Mouse (Mus musculus) kidney, adult 9 months (tissue): Measurements from ENCODE around the gene Braf.
A peak's percentile ranks its signal among the peaks of the same experiment; 100 is the strongest.

Experiments used
- DNase-seq: peaks from one replicate; pipeline ENCODE4 v3.0.0; 2022

The Braf gene

GRCm38 (mm10) chr6:39606862-39607261 lies 118.4 kb downstream of the Braf start:
- no peak for DNase-seq

GRCm38 (mm10) chr6:39606056-39606455 lies 119.2 kb downstream of the Braf start:
- no peak for DNase-seq

- DNase-seq, result no peak
Measured at GRCm38 (mm10) chr6:39604565-39604964, 120.7 kb downstream of the Braf start.

- no peak for DNase-seq
Measured at GRCm38 (mm10) chr6:39601828-39602227, 123.4 kb downstream of the Braf start.

GRCm38 (mm10) chr6:39600851-39601250 lies 124.4 kb downstream of the Braf start:
- no peak for DNase-seq

- DNase-seq, result peak; percentile 97
Measured at GRCm38 (mm10) chr6:39592401-39593214, 132.7 kb downstream of the Braf start, which contains the start of gene Ndufb2. Gene Ndufb2, plus strand, starts transcription at chr6:39592574.

GRCm38 (mm10) chr6:39591481-39591880 lies 133.8 kb downstream of the Braf start:
- no peak for DNase-seq

- no peak for DNase-seq
Measured at GRCm38 (mm10) chr6:39585517-39585916, 139.7 kb downstream of the Braf start, which contains the start of gene Gm42420. Gene Gm42420, plus strand, starts transcription at chr6:39585753.

GRCm38 (mm10) chr6:39581087-39581784 lies 144.0 kb downstream of the Braf start:
- DNase-seq, result no peak

- no peak for DNase-seq
Measured at GRCm38 (mm10) chr6:39580558-39580957, 144.7 kb downstream of the Braf start.

GRCm38 (mm10) chr6:39579552-39579951 lies 145.7 kb downstream of the Braf start:
- no peak for DNase-seq

GRCm38 (mm10) chr6:39574951-39575350 lies 150.3 kb downstream of the Braf start:
- DNase-seq, result no peak

GRCm38 (mm10) chr6:39574555-39574869 lies 150.8 kb downstream of the Braf start:
- DNase-seq, result peak; percentile 55

GRCm38 (mm10) chr6:39573791-39574554 lies 151.3 kb downstream of the Braf start, which contains the start of gene Adck2:
Gene Adck2, plus strand, starts transcription at chr6:39573873.
- DNase-seq, result peak; percentile 79

GRCm38 (mm10) chr6:39570426-39570825 lies 154.8 kb downstream of the Braf start:
- DNase-seq, result no peak

- DNase-seq, result peak; percentile 53
Measured at GRCm38 (mm10) chr6:39567528-39567927, 157.7 kb downstream of the Braf start.

GRCm38 (mm10) chr6:39562166-39563015 lies 162.9 kb downstream of the Braf start:
- DNase-seq, result peak; percentile 90

GRCm38 (mm10) chr6:39559276-39559939 lies 165.9 kb downstream of the Braf start:
- no peak for DNase-seq

- DNase-seq, result peak; percentile 22
Measured at GRCm38 (mm10) chr6:39557723-39558261, 167.5 kb downstream of the Braf start, which contains the start of gene Dennd2a. Gene Dennd2a, minus strand, starts transcription at chr6:39557867.

GRCm38 (mm10) chr6:39556900-39557659 lies 168.2 kb downstream of the Braf start:
- no peak for DNase-seq

GRCm38 (mm10) chr6:39555648-39555945 lies 169.7 kb downstream of the Braf start:
- no peak for DNase-seq
